Mouse (Mus musculus) heart, postnatal 0 days (tissue): ENCODE measurements around the gene Rd3. TPM values are rescaled to one million over a fixed set of nuclear protein-coding genes. Genes with fewer than 3 reads are reported as not detected.

ENCODE experiments used
- ATAC-seq: fragments of 200-750 bp; cut with Nextera tagmentation; 2 replicates; pipeline ENCODE4 v1.8.0; 2017; ENCODE audit warnings: low read depth, moderate number of reproducible peaks, moderate library complexity; ENCODE audit not compliant: insufficient read depth
- DNase-seq: peaks from one replicate; pipeline ENCODE4 v3.0.0-alpha.2; 2016; ENCODE audit warnings: low spot score
- H3K27ac ChIP-seq: fragments of 300-500 bp; sonication (generic); 2 replicates; pipeline ENCODE4 v1.5.1; 2014; ENCODE audit warnings: low read depth, mild to moderate bottlenecking
- H3K27me3 ChIP-seq: fragments of 300-500 bp; sonication (generic); 2 replicates; pipeline ENCODE4 v1.6.1; 2014; ENCODE audit warnings: low read length, mixed read lengths; ENCODE audit not compliant: control insufficient read depth, insufficient read depth
- H3K36me3 ChIP-seq: fragments of 300-500 bp; sonication (generic); replicated peaks from 2 replicates; pipeline ENCODE4 v1.6.1; 2014; ENCODE audit warnings: low read length, mixed read lengths; ENCODE audit not compliant: control insufficient read depth, insufficient read depth
- H3K4me1 ChIP-seq: fragments of 300-500 bp; sonication (generic); 2 replicates; pipeline ENCODE4 v1.6.1; 2014; ENCODE audit warnings: antibody characterized with exemption; ENCODE audit not compliant: control insufficient read depth, insufficient read depth
- H3K4me2 ChIP-seq: fragments of 300-500 bp; sonication (generic); 2 replicates; pipeline ENCODE4 v1.6.1; 2014; ENCODE audit warnings: low read depth, mild to moderate bottlenecking, low read length, moderate library complexity
- H3K4me3 ChIP-seq: fragments of 300-500 bp; sonication (generic); 2 replicates; pipeline ENCODE4 v1.5.1; 2014; ENCODE audit warnings: low read depth, low read length
- H3K9ac ChIP-seq: fragments of 300-500 bp; sonication (generic); replicated peaks from 2 replicates; pipeline ENCODE4 v1.6.1; 2014; ENCODE audit warnings: low read depth, low read length, mixed read lengths
- H3K9me3 ChIP-seq: fragments of 300-500 bp; sonication (generic); replicated peaks from 2 replicates; pipeline ENCODE4 v1.6.1; 2016; ENCODE audit warnings: low read length; ENCODE audit not compliant: control insufficient read depth
- CTCF ChIP-seq: IDR thresholded peaks from 2 replicates; pipeline ENCODE4 v1.5.1; 2016; ENCODE audit warnings: antibody characterized with exemption, control low read depth, low read depth
- EP300 ChIP-seq: IDR thresholded peaks from 2 replicates; pipeline ENCODE4 v1.6.1; 2016; ENCODE audit warnings: antibody characterized with exemption, low read depth
- WGBS: fragments of 180-500 bp; shearing (Covaris S2); extraction: QIAGEN DNeasy Blood & Tissue Kit; methylation state at CpG from one replicate; pipeline ENCODE4 v1.1.7; 2014; 5-methylcytosine and 5-hydroxymethylcytosine counted together
- microRNA-seq: library from miRNA; unstranded; fragments of <30 nt; microRNA quantifications from one replicate; pipeline ENCODE4, GENCODE M21; 2016
- polyA plus RNA-seq: library from polyadenylated mRNA; unstranded; fragments of >200 nt; fragmentation: Nextera tagmentation; extraction: Ambion mirVana; gene quantifications from 2 replicates; pipeline ENCODE4 v1.2.1, GENCODE M21; 2015
- total RNA-seq: library from RNA; depleted of rRNA; stranded (reverse); fragments of >200 nt; gene quantifications from 2 replicates; pipeline ENCODE4 v1.2.3, GENCODE M21; 2014; ENCODE audit warnings: low replicate concordance; rRNA removed

Gene Rd3
- total and polyA plus RNA-seq, 2 experiments from 2014 or later = 0.34 to 5.9 TPM

- peaks cover 51% of the 10 kb centered on the region for H3K36me3 ChIP-seq
Measured at GRCm38 (mm10) chr1:191996621-191997185, 19.5 kb downstream of the Rd3 start.

GRCm38 (mm10) chr1:191999022-191999421, 21.9 kb downstream of the Rd3 start:
- Histone ChIP-seq H3K9me3 (no peaks in the 10 kb centered on the region), H3K4me3 (no peak overlapping the region), H3K9ac (no peak overlapping the region), H3K27ac (no peak overlapping the region), H3K36me3 (peaks cover 51% of the 10 kb centered on the region), H3K27me3 (no peaks in the 10 kb centered on the region), H3K4me2 (no peak overlapping the region), H3K4me1 (no peaks in the 10 kb centered on the region)
- ATAC-seq (no peak), DNase-seq (no peak)
- no peak for TF ChIP-seq CTCF
- no peak for TF ChIP-seq EP300

More at GRCm38 (mm10) chr1:191996621-191997185, 19.5 kb downstream of the Rd3 start:
- ATAC-seq = no peak
- Histone ChIP-seq H3K9me3 (no peaks in the 10 kb centered on the region), H3K27ac (no peak overlapping the region), H3K4me1 (no peaks in the 10 kb centered on the region), H3K4me2 (no peak overlapping the region), H3K4me3 (no peak overlapping the region), H3K27me3 (no peaks in the 10 kb centered on the region), H3K9ac (no peak overlapping the region)
- TF ChIP-seq CTCF = no peak
- TF ChIP-seq EP300 = no peak
- WGBS = 81% methylated on average over 8 of the region's 8 CpGs
- DNase-seq = no peak

Small RNAs within 50 kb of the gene (microRNA-seq; reads per million reads assigned to microRNA genes)
- gene Mir3473c = 0.54 reads per million

Other genes starting within 250 kb of the Rd3 start
- 14.8 and 28.2 TPM in 2 replicates for gene Nek2, start 155.9 kb upstream of the Rd3 start, total RNA-seq
- 9.4 and 11.7 TPM in 2 replicates for gene Nek2, start 155.9 kb upstream of the Rd3 start, polyA plus RNA-seq
- gene Slc30a1, start 70.6 kb upstream of the Rd3 start, total RNA-seq = 18.2 and 20.0 TPM in 2 replicates
- 2.6 and 3.6 TPM in 2 replicates for gene Slc30a1, start 70.6 kb upstream of the Rd3 start, polyA plus RNA-seq
- gene Traf5, start 115.2 kb downstream of the Rd3 start, total RNA-seq = 5.7 and 51.1 TPM in 2 replicates
- 13.7 and 14.7 TPM in 2 replicates for gene Traf5, start 115.2 kb downstream of the Rd3 start, polyA plus RNA-seq
- 19.8 and 24.6 TPM in 2 replicates for gene Rcor3, start 160.7 kb downstream of the Rd3 start, total RNA-seq
- gene Rcor3, start 160.7 kb downstream of the Rd3 start, polyA plus RNA-seq = 35.3 and 35.7 TPM in 2 replicates
- 0.19 and 0.31 TPM in 2 replicates for gene Kcnh1, start 213.4 kb downstream of the Rd3 start, total RNA-seq
- 0.10 TPM in 2 replicates for gene Kcnh1, start 213.4 kb downstream of the Rd3 start, polyA plus RNA-seq